Mouse (Mus musculus) brain, embryonic 14.5 days (tissue): ENCODE measurements at regions not wholly inside any gene's neighbourhood (a gene's known extent, or its start where the extent isn't known, plus 50 kb on each side); places are given as distances from the start of the nearest gene placed in this dataset.

ENCODE experiments used
- CTCF ChIP-seq: fragments of 200-500 bp; IDR thresholded peaks from 2 replicates; pipeline ENCODE4 v1.5.1; 2012; ENCODE audit warnings: inconsistent platforms, mild to moderate bottlenecking, moderate library complexity, borderline replicate concordance; ENCODE audit not compliant: insufficient read depth, insufficient read length; ENCODE audit errors: extremely low read depth
- POLR2A ChIP-seq: fragments of 200-500 bp; IDR thresholded peaks from 2 replicates; pipeline ENCODE4 v1.6.1; 2012; ENCODE audit warnings: mild to moderate bottlenecking, inconsistent platforms, borderline replicate concordance; ENCODE audit not compliant: poor library complexity, insufficient read depth, insufficient read length, severe bottlenecking; ENCODE audit errors: extremely low read depth

GRCm38 (mm10) chr11:92858170-92858569, 239.7 kb upstream of the Car10 start:
- TF ChIP-seq CTCF (no peak), POLR2A (no peak)
